Mouse (Mus musculus) lung, postnatal 0 days (tissue): Measurements from ENCODE around the gene Slc26a1. TPM values are rescaled to one million over a fixed set of nuclear protein-coding genes. Genes with fewer than 3 reads are reported as not detected.

Experiments
- ATAC-seq: fragments of 200-750 bp; cut with Nextera tagmentation; 2 replicates; pipeline ENCODE4 v1.8.0; 2017; ENCODE audit warnings: moderate library complexity
- DNase-seq: peaks from one replicate; pipeline ENCODE4 v3.0.0-alpha.2; 2016; ENCODE audit warnings: low spot score
- H3K27ac ChIP-seq: fragments of 300-500 bp; sonication (generic); 2 replicates; pipeline ENCODE4 v1.5.1; 2014; ENCODE audit warnings: antibody characterized with exemption, mild to moderate bottlenecking, low read length, mixed read lengths
- H3K27me3 ChIP-seq: fragments of 300-500 bp; sonication (generic); replicated peaks from 2 replicates; pipeline ENCODE4 v1.6.1; 2014; ENCODE audit warnings: low read length, mixed read lengths; ENCODE audit not compliant: insufficient read depth
- H3K36me3 ChIP-seq: fragments of 300-500 bp; sonication (generic); 2 replicates; pipeline ENCODE4 v1.6.1; 2014; ENCODE audit warnings: low read length, mixed read lengths; ENCODE audit not compliant: insufficient read depth
- H3K4me1 ChIP-seq: fragments of 300-500 bp; sonication (generic); 2 replicates; pipeline ENCODE4 v1.6.1; 2014; ENCODE audit warnings: antibody characterized with exemption, low read depth, low read length, mixed read lengths; ENCODE audit not compliant: insufficient read depth
- H3K4me2 ChIP-seq: fragments of 300-500 bp; sonication (generic); replicated peaks from 2 replicates; pipeline ENCODE4 v1.6.1; 2014; ENCODE audit warnings: low read depth, mild to moderate bottlenecking, low read length, moderate library complexity, mixed read lengths
- H3K4me3 ChIP-seq: fragments of 300-500 bp; sonication (generic); 2 replicates; pipeline ENCODE4 v1.5.1; 2014; ENCODE audit warnings: low read depth, low read length
- H3K9ac ChIP-seq: fragments of 300-500 bp; sonication (generic); replicated peaks from 2 replicates; pipeline ENCODE4 v1.6.1; 2014; ENCODE audit warnings: low read depth, mild to moderate bottlenecking
- H3K9me3 ChIP-seq: fragments of 300-500 bp; sonication (generic); 2 replicates; pipeline ENCODE4 v1.6.1; 2016; ENCODE audit warnings: low read length, mixed read lengths
- CTCF ChIP-seq: IDR thresholded peaks from 2 replicates; pipeline ENCODE4 v1.5.1; 2016; ENCODE audit warnings: antibody characterized with exemption, mild to moderate bottlenecking
- EP300 ChIP-seq: IDR thresholded peaks from 2 replicates; pipeline ENCODE4 v1.6.1; 2016; ENCODE audit warnings: antibody characterized with exemption, mild to moderate bottlenecking, control low read depth
- WGBS: fragments of 180-500 bp; shearing (Covaris S2); extraction: QIAGEN DNeasy Blood & Tissue Kit; methylation state at CpG from one replicate; pipeline ENCODE4 v1.1.7; 2014; 5-methylcytosine and 5-hydroxymethylcytosine counted together
- polyA plus RNA-seq: library from polyadenylated mRNA; unstranded; fragments of >200 nt; fragmentation: Nextera tagmentation; extraction: Ambion mirVana; gene quantifications from 2 replicates; pipeline ENCODE4 v1.2.1, GENCODE M21; 2015

Gene Slc26a1
- polyA plus RNA-seq, 1 experiment from 2014 or later = 0.19 TPM

DNA sequence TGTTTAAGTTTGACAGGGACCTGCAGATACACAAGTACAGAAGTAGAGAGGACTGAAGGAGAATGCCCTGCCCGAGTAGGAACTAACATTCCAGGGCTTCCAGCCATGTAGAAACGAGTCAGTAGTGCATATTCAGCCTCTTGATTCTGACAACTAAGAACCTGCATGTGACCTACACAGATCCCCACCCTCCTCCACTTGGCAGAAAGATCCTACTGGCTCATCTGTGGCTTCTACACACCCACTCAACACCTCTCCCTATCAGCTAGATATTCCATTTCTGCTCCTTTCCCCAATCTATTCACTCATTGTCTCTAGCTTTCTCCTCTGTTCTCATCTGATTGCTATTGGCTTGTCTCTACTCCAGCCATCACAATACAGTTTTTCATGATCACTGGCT lies 53.5 kb downstream of the Slc26a1 start:
- Histone ChIP-seq H3K27ac (no peak overlapping the region), H3K4me3 (no peak overlapping the region), H3K9ac (no peak overlapping the region), H3K9me3 (no peaks in the 10 kb centered on the region), H3K4me1 (no peaks in the 10 kb centered on the region; the same call in 1 of the 2 replicates), H3K4me2 (no peak overlapping the region), H3K27me3 (no peaks in the 10 kb centered on the region), H3K36me3 (peaks cover 25% of the 10 kb centered on the region)
- WGBS = 47% methylated on average over 2 of the region's 2 CpGs
- ATAC-seq (no peak), DNase-seq (no peak)
- TF ChIP-seq CTCF (no peak), EP300 (no peak)

Other genes starting within 250 kb of the Slc26a1 start
- 268 and 291 TPM in 2 replicates for gene Atp5k, start 241.1 kb downstream of the Slc26a1 start, polyA plus RNA-seq
- 0.54 and 0.55 TPM in 2 replicates for gene Mfsd7a, start 226.7 kb downstream of the Slc26a1 start, polyA plus RNA-seq
- gene Pcgf3, start 214.3 kb downstream of the Slc26a1 start, polyA plus RNA-seq = 10.3 and 10.7 TPM in 2 replicates
- gene Cplx1, start 125.5 kb downstream of the Slc26a1 start, polyA plus RNA-seq = 0.16 and 0.24 TPM in 2 replicates
- 36.8 and 39.9 TPM in 2 replicates for gene Gak, start 45.8 kb downstream of the Slc26a1 start, polyA plus RNA-seq
- gene Tmem175, start 45.8 kb downstream of the Slc26a1 start, polyA plus RNA-seq = 24.8 and 26.3 TPM in 2 replicates
- 7.1 and 8.2 TPM in 2 replicates for gene Idua, start 15.2 kb downstream of the Slc26a1 start, polyA plus RNA-seq
- 5.9 and 6.3 TPM in 2 replicates for gene Dgkq, start 5.9 kb downstream of the Slc26a1 start, polyA plus RNA-seq
- gene Fgfrl1, start 16.8 kb upstream of the Slc26a1 start, polyA plus RNA-seq = 15.8 and 17.4 TPM in 2 replicates
- gene Rnf212, start 99.4 kb upstream of the Slc26a1 start, polyA plus RNA-seq = not detected in 2 replicates
- not detected in 2 replicates for gene Tmed11, start 119.8 kb upstream of the Slc26a1 start, polyA plus RNA-seq
- not detected in 2 replicates for gene Vmn2r8, start 133.3 kb upstream of the Slc26a1 start, polyA plus RNA-seq
- gene Vmn2r9, start 177.0 kb upstream of the Slc26a1 start, polyA plus RNA-seq = 0.02 and 0.04 TPM in 2 replicates